Mouse (Mus musculus) forebrain, embryonic 11.5 days (tissue): ENCODE measurements at regions not wholly inside any gene's neighbourhood (a gene's known extent, or its start where the extent isn't known, plus 50 kb on each side); places are given as distances from the start of the nearest gene placed in this dataset.

Experiments used
- ATAC-seq: fragments of 200-750 bp; cut with Nextera tagmentation; replicated peaks from 2 replicates; pipeline ENCODE4 v1.8.0; 2017; ENCODE audit warnings: moderate TSS enrichment; ENCODE audit not compliant: low FRiP score
- DNase-seq: peaks from one replicate; pipeline ENCODE4 v3.0.0-alpha.2; 2017; ENCODE audit warnings: low spot score
- H3K27ac ChIP-seq: fragments of 300-500 bp; sonication (generic); 2 replicates; pipeline ENCODE4 v1.5.1; 2014; ENCODE audit warnings: low read depth, low read length
- H3K27me3 ChIP-seq: fragments of 300-500 bp; sonication (generic); 2 replicates; pipeline ENCODE4 v1.6.1; 2014; ENCODE audit warnings: mild to moderate bottlenecking, low read length, mixed read lengths; ENCODE audit not compliant: control insufficient read depth, insufficient read depth
- H3K36me3 ChIP-seq: fragments of 300-500 bp; sonication (generic); 2 replicates; pipeline ENCODE4 v1.6.1; 2014; ENCODE audit warnings: mild to moderate bottlenecking, low read length, moderate library complexity, mixed read lengths; ENCODE audit not compliant: control insufficient read depth, insufficient read depth
- H3K4me1 ChIP-seq: fragments of 300-500 bp; sonication (generic); replicated peaks from 2 replicates; pipeline ENCODE4 v1.6.1; 2014; ENCODE audit warnings: low read length, mixed read lengths; ENCODE audit not compliant: control insufficient read depth, insufficient read depth
- H3K4me2 ChIP-seq: fragments of 300-500 bp; sonication (generic); 2 replicates; pipeline ENCODE4 v1.6.1; 2014; ENCODE audit warnings: low read depth, mild to moderate bottlenecking, low read length, moderate library complexity, mixed read lengths; ENCODE audit not compliant: severe bottlenecking
- H3K4me3 ChIP-seq: fragments of 300-500 bp; sonication (generic); 2 replicates; pipeline ENCODE4 v1.5.1; 2014; ENCODE audit warnings: low read depth, low read length
- H3K9ac ChIP-seq: fragments of 300-500 bp; sonication (generic); 2 replicates; pipeline ENCODE4 v1.6.1; 2014; ENCODE audit warnings: low read length
- H3K9me3 ChIP-seq: fragments of 300-500 bp; sonication (generic); 2 replicates; pipeline ENCODE4 v1.6.1; 2016; ENCODE audit warnings: low read length, mixed read lengths; ENCODE audit not compliant: control insufficient read depth
- WGBS: fragments of 180-500 bp; shearing (Covaris S2); extraction: QIAGEN DNeasy Blood & Tissue Kit; methylation state at CpG from one replicate; pipeline ENCODE4 v1.1.7; 2014; 5-methylcytosine and 5-hydroxymethylcytosine counted together

DNA sequence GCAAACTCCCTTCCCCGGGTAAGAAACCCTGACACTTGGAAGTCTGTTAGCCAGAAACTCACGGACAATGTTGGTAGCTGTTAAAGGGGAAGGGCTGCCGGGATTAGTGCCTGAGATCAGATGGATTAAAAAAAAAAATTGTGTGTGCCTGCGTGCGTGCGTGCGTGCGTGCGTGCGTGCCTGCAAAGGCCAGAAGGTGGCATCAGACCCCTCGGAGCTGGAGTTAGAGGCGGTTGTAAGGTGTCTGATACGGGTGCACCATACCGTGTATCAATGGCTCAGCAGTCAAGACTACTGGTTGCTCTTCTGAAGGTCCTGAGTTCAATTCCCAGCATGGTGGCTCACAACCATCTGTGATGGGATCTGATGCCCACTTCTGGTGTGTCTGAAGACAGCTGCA is 59.0 kb upstream of the Ccdc167 start:
- Histone ChIP-seq H3K27ac (no peak overlapping the region), H3K9ac (no peak overlapping the region), H3K27me3 (no peaks in the 10 kb centered on the region), H3K4me2 (no peak overlapping the region), H3K4me3 (no peak overlapping the region), H3K9me3 (no peaks in the 10 kb centered on the region), H3K36me3 (no peaks in the 10 kb centered on the region), H3K4me1 (no peaks in the 10 kb centered on the region)
- 85% methylated on average over 14 of the region's 14 CpGs for WGBS
- DNase-seq, result no peak
- no peak for ATAC-seq

GRCm38 (mm10) chr17:29773339-29773738 is 56.5 kb upstream of the Ccdc167 start:
- H3K4me3 ChIP-seq, result no peak overlapping the region
- no peak overlapping the region for H3K4me2 ChIP-seq
- H3K9ac ChIP-seq, result no peak overlapping the region
- WGBS, result 22% methylated on average over 14 of the region's 14 CpGs
- no peaks in the 10 kb centered on the region for H3K36me3 ChIP-seq
- no peak overlapping the region for H3K27ac ChIP-seq
- DNase-seq (peak; percentile 67), ATAC-seq (no peak)
- no peaks in the 10 kb centered on the region for H3K9me3 ChIP-seq
- H3K27me3 ChIP-seq, result no peaks in the 10 kb centered on the region
- no peaks in the 10 kb centered on the region for H3K4me1 ChIP-seq

GRCm38 (mm10) chr17:29770914-29771313 is 54.1 kb upstream of the Ccdc167 start:
- Histone ChIP-seq H3K4me1 (no peaks in the 10 kb centered on the region), H3K4me2 (no peak overlapping the region), H3K9ac (no peak overlapping the region), H3K27me3 (no peaks in the 10 kb centered on the region), H3K9me3 (no peaks in the 10 kb centered on the region), H3K36me3 (no peaks in the 10 kb centered on the region), H3K4me3 (no peak overlapping the region), H3K27ac (no peak overlapping the region)
- 84% methylated on average over 9 of the region's 9 CpGs for WGBS
- ATAC-seq (no peak), DNase-seq (no peak)

DNA sequence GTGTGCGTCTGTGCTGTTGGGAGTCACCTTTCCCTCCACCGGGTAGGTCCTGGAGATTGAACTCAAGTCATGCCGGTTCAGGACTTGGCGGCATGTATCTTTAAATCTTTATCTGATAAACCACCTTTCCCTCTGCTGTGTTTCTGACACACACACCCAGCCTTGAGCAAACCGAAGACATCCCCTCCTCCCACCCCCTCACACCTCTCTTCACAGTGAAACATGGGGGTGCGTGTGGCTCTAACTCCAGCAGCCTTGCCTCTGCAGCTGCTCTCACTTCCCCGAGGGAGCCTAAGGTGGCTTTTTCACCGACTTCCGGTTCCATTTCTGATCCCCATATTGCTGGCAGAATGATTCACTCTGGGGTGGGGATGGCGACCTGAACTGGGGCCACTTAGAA is 52.8 kb upstream of the Ccdc167 start:
- ATAC-seq, result no peak
- Histone ChIP-seq H3K27ac (no peak overlapping the region), H3K9me3 (no peaks in the 10 kb centered on the region), H3K36me3 (no peaks in the 10 kb centered on the region), H3K4me1 (no peaks in the 10 kb centered on the region), H3K4me3 (no peak overlapping the region), H3K4me2 (no peak overlapping the region), H3K9ac (no peak overlapping the region), H3K27me3 (no peaks in the 10 kb centered on the region)
- DNase-seq, result no peak
- WGBS, result 86% methylated on average over 10 of the region's 10 CpGs

GRCm38 (mm10) chr17:29769143-29769542 is 52.3 kb upstream of the Ccdc167 start:
- H3K4me2 ChIP-seq, result no peak overlapping the region
- H3K36me3 ChIP-seq, result no peaks in the 10 kb centered on the region
- H3K4me3 ChIP-seq, result no peak overlapping the region
- 79% methylated on average over 7 of the region's 7 CpGs for WGBS
- DNase-seq (no peak), ATAC-seq (no peak)
- no peaks in the 10 kb centered on the region for H3K9me3 ChIP-seq
- no peaks in the 10 kb centered on the region for H3K4me1 ChIP-seq
- no peak overlapping the region for H3K27ac ChIP-seq
- no peak overlapping the region for H3K9ac ChIP-seq
- H3K27me3 ChIP-seq, result no peaks in the 10 kb centered on the region

DNA sequence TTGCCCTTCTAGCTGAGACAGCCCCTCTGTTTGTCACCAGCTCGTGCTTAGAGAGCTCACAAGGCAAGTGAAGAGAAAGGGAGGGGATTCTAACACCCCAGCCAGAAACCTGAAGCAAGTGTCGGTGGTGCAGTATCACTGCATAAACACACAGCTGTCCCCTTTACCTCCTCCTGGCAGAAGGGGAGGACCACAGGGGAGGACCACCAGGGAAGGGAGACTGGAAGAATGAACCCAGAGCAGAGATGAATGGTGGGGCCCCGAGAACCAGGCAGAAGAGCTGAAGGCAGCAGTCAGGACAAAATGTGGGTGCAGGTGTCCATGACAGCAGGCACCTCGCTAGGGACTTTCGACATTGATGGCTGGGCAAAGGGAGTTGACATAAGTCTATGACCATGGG is 51.8 kb upstream of the Ccdc167 start:
- ATAC-seq, result no peak
- Histone ChIP-seq H3K4me2 (no peak overlapping the region), H3K9me3 (no peaks in the 10 kb centered on the region), H3K36me3 (no peaks in the 10 kb centered on the region), H3K4me1 (no peaks in the 10 kb centered on the region), H3K4me3 (no peak overlapping the region), H3K9ac (no peak overlapping the region), H3K27me3 (no peaks in the 10 kb centered on the region), H3K27ac (no peak overlapping the region)
- DNase-seq, result no peak
- 75% methylated on average over 5 of the region's 5 CpGs for WGBS
